Mouse (Mus musculus) C2C12 (cell line): Measurements from ENCODE around the gene Tnr.

Source experiments
- CEBPB ChIP-seq: IDR thresholded peaks from one replicate; pipeline ENCODE4 v1.6.1; 2011; ENCODE audit warnings: low read depth, mild to moderate bottlenecking, control low read depth, moderate library complexity
- CTCF ChIP-seq: IDR thresholded peaks from one replicate; pipeline ENCODE4 v1.5.1; 2011; ENCODE audit not compliant: control insufficient read depth, insufficient read depth, insufficient read length
- FOSL1 ChIP-seq: IDR thresholded peaks from one replicate; pipeline ENCODE4 v1.8.0; 2011; ENCODE audit warnings: mild to moderate bottlenecking, low read length; ENCODE audit not compliant: poor library complexity, insufficient read depth, severe bottlenecking
- MAX ChIP-seq: IDR thresholded peaks from one replicate; pipeline ENCODE4 v1.6.1; 2011; ENCODE audit warnings: mild to moderate bottlenecking, control low read depth
- MYOD1 ChIP-seq: IDR thresholded peaks from one replicate; pipeline ENCODE4 v1.6.1; 2011; ENCODE audit warnings: low read depth; ENCODE audit not compliant: control insufficient read depth, insufficient read length
- MYOG ChIP-seq: IDR thresholded peaks from one replicate; pipeline ENCODE4 v1.6.1; 2011; ENCODE audit not compliant: control insufficient read depth, insufficient read length; ENCODE audit errors: extremely low read depth
- USF1 ChIP-seq: IDR thresholded peaks from one replicate; pipeline ENCODE4 v1.6.1; 2011; ENCODE audit warnings: low read depth, mild to moderate bottlenecking, control low read depth, moderate library complexity

DNA sequence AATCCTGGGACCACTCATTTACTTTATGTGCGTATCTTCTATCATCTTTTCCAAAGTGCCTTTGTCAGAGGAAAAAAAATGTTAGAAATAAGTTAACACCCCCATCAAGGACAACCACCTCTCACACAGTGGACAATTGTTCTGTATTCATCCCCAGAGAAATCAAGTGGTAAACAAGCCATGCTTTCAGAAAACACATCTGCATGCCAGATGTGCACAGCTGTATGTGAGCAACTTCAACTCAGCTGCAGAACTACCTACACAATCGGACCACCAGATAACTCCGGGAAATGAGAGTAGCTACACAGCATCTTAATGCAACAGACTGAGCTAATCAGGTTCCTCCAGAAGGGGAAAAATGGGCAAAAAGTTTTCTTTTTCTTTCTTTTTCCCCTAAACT lies 251.6 kb downstream of the Tnr start:
- no peak for TF ChIP-seq USF1
- no peak for TF ChIP-seq CTCF
- no peak for TF ChIP-seq MYOD1
- TF ChIP-seq CEBPB: no peak
- TF ChIP-seq MAX: no peak
- no peak for TF ChIP-seq MYOG
- no peak for TF ChIP-seq FOSL1
